Mouse (Mus musculus) left cerebral cortex, postnatal 36 days (tissue): ENCODE data around the gene Cox5a. TPM values are rescaled to one million over a fixed set of nuclear protein-coding genes. Genes with fewer than 3 reads are reported as not detected.

Experiments used
- DNase-seq, 2 experiments: peaks; one replicate each; pipeline ENCODE4 v3.0.0; 2021 to 2022; ENCODE audit warnings: low spot score in 2 of 2, mixed read lengths in 1 of 2
- intact Hi-C: fragments of 180-260 bp; cut with DNase I; formaldehyde crosslinking; loops from one replicate; pipeline ENCODE4 v1.15.1; 2025
- total RNA-seq, 2 experiments: library from RNA; stranded (reverse); gene quantifications; 2 replicates each; pipeline ENCODE4 v1.2.3; 2021

Gene Cox5a
- total RNA-seq, 2 experiments from 2014 or later: 378 to 426 TPM

DNA sequence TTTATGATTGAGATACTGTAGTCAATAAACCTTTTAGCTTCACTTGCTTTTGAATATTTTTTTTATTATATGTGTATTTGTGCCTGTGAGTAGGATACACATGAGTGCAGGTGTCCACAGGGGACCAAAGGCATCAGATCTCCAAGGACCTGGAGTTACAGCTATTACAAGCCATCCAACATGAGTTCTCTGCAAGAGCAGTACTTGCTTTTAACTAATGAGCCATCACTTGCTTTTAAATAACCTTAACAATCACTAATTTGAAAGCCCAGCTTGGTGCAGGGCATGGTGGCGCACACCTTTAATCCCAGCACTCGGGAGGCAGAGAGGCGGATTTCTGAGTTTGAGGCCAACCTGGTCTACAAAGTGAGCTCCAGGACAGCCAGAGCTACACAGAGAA, 33.7 kb downstream of the Cox5a start:
- intact Hi-C loops: no loop called here
- no peak for DNase-seq

DNA sequence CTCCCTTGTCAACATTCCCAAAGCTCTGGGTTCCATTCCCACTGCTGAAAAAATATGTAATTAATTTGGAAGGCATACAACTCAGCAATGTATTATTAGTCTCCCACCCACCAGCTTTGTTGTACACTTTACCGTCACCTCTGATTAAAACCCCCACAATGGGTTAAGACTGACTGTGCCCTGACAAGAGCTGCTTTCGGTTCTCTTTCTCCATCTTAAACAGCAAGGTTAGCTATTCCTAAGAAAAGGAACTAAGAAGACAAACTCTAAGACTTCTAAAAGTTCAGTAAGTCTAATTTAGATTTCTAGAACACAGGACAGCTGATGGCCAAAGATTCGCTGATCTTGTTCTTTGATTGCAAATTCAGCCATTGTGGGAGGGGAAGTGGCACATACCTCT, 36.1 kb downstream of the Cox5a start:
- intact Hi-C loops: no loop called here
- no peak for DNase-seq

- intact Hi-C loops: no loop called here
- no peak for DNase-seq
Observed at GRCm38 (mm10) chr9:57558625-57559024, 37.6 kb downstream of the Cox5a start.

DNA sequence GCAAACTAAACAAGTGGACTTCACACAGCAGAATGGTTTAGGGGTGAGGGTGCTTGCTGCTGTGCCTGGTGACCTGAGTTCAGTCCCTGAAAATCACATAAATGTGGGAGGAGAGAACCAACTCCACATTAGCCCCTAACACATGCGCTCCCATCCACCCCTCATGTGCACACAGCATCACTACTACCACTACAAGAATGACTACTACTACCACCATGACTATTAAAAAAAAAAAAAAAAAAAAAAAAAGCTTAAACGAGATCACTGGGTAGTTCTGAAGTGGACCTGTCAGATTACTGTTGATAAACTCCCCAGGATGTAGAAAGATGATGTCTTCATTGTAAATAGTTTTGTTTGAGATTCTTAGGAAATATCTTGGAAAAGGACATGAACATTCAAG, 38.5 kb downstream of the Cox5a start:
- intact Hi-C loops: no loop called here
- no peak for DNase-seq

DNA sequence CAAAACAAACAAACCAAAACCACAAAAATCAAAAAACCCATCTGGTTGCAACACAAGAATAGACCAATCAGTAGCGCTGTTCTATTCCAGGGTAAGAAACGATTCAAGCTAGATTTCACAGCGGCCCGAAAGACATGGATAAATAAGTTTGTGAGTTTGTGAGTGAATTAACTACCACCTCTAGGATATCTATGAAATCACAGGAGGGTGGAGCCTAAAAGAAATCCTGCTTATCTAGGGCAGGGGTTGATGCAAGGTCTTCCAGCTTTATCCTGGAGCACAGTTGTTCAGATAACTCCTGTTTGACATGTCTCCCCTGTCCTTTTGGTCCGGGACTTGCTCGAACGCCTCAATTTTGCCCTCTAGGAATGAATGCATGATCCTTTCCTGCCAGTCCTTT, 39.2 kb downstream of the Cox5a start:
- intact Hi-C loops: no loop called here
- DNase-seq: no peak

DNA sequence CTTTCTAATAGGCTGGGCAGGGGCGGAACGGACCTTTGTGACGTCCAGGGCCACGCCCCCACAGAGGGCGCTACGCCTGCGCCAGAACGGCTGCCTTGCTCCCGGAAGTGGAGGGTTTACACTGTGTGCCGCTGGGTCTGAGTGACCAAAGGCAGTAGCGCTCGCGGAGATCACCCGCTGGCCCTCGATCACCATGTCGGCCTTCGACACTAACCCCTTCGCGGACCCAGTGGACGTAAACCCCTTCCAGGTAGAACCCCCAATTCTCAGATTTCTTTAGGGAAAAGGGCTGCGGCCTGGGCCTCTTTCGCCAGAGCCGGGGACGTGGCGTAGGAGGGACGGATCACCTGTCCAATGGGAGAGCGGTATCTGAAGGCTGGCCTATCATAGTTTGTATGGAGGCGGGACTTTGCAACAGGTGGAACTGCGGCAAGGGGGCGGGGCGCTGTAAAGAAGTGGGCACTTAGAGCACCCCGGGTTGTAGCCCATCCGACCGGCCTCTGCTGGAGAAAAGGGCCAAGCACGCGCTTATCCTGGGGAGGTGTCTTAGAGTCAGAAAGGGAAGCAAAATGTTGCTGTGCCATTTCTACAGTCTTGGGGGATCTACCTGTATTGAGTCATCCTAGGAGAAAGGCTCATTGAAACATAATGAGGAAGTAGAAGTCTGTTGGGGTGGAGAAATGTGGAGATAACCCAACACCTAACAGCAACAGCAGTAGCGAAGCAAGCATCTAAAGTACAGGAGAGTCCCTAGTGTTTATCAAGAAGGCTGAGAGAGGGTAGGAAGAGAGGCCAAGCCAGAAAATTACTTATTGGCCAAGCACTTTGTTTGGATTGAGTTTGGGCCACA, 40.0 kb downstream of the Cox5a start, which contains the start of gene Scamp2:
Gene Scamp2 (plus strand): TSS at position 83 of the 850 bp plus-strand sequence.
- peak; percentile 96 to 97 for DNase-seq
- intact Hi-C loops: no loop called here

GRCm38 (mm10) chr9:57561711-57562099, 40.6 kb downstream of the Cox5a start:
- no peak for DNase-seq
- intact Hi-C loops: no loop called here

DNA sequence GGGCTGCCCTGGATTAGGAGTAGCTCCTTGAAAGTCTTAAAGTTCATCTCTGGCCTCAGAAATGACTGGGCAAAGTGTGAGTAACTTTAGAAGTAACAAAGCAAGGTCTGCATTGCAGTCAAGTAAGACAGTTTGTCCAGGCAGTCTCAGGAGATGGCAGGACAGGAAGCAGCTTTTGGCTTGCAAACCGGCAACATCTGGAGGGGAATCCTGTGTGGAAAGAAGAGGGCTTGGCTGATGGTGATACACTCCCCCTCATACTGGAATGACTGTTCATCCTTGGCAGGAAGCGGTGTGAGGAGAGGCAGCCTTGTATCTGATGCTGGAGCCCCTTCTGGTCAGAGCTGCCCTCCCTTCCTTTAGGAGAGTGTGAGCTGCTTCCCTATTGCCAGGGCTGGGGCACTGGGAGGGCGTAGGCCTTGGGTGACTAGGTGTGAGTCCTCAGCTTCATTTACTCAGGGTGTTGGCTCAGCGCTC, 41.9 kb downstream of the Cox5a start:
- peak; percentile 45 to 50 for DNase-seq
- intact Hi-C loops: no loop called here

GRCm38 (mm10) chr9:57564609-57565008, 43.5 kb downstream of the Cox5a start:
- DNase-seq: no peak
- intact Hi-C loops: no loop called here

- intact Hi-C loops: no loop called here
- peak; percentile 57 to 62 for DNase-seq
Observed at GRCm38 (mm10) chr9:57565741-57566221, 44.7 kb downstream of the Cox5a start.

- no peak for DNase-seq
- intact Hi-C loops: no loop called here
Observed at GRCm38 (mm10) chr9:57566846-57567245, 45.8 kb downstream of the Cox5a start.

GRCm38 (mm10) chr9:57568500-57568899, 47.4 kb downstream of the Cox5a start:
- intact Hi-C loops: no loop called here
- DNase-seq: no peak

DNA sequence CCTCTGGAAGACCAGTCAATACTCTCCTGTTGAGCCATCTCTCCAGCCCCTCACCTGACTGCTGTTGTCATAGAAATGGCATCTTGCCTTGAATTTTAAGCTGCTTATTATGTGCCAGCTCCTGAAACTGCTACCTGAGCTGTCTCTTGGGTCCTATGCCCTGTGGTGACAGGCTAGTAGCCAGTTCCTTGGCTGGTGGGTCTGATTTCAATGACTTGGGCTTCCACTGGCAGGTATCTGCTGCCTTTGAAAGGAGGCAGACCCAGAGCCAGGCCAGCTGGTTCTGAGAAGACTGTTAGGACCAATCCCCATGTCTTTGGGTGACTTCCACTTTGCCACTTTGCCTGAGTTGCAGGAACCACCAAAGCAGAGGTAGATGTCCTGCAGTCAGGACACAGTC, 53.3 kb downstream of the Cox5a start:
- DNase-seq: no peak
- intact Hi-C loops: no loop called here

- intact Hi-C loops: no loop called here
- DNase-seq: no peak
Observed at GRCm38 (mm10) chr9:57575577-57575976, 54.5 kb downstream of the Cox5a start.

DNA sequence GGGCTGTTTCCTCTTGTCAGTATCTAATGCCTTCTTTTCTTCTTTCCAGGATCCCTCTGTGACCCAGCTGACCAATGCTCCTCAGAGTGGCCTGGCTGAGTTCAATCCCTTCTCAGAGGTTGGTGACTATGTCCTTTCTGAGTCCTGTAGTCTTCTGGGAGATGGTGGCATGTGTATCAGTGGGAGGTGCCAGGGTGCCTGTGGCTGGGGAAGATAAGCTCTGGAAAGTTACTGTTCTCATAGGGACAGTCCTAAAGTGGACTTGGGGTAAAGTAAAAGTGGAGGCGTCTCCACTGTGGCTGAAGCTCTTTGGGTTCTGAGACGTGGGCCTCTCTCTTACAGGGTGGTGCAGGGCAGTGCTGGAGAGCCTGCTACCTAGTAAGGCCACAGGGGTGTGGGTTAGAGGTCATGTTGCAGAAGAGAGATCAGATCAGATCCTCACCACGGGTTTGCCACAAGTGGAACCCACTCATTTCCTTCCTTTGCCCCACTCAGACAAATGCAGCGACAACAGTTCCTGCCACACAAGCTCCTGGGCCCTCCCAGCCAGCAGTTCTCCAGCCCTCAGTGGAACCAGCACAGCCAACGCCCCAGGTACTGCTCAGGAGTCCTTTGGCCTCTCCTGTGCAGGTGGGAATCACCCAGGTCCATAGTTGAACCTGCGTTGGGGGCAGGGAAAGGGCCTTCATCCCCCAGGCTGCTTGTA, 56.2 kb downstream of the Cox5a start:
- DNase-seq: no peak
- intact Hi-C loops: no loop called here

Other genes starting within 250 kb of the Cox5a start
- gene Ppcdc, start 81.2 kb upstream of the Cox5a start, total RNA-seq: 10 to 100 TPM; 13.8 to 16.6 TPM
- gene Scamp5, start 53.2 kb upstream of the Cox5a start, total RNA-seq: 100 to 1,000 TPM; 381 to 434 TPM
- 10 to 100 TPM; 16.4 to 20.3 TPM for gene Rpp25, start 17.2 kb upstream of the Cox5a start, total RNA-seq
- gene Fam219b, start 16.3 kb downstream of the Cox5a start, total RNA-seq: 10 to 100 TPM; 17.3 to 21.5 TPM
- gene Mpi, start 31.5 kb downstream of the Cox5a start, total RNA-seq: 10 to 100 TPM; 63.6 to 66.3 TPM
- 10 to 100 TPM; 18.2 to 24.2 TPM for gene Scamp2, start 39.7 kb downstream of the Cox5a start, total RNA-seq
- gene Ulk3, start 68.2 kb downstream of the Cox5a start, total RNA-seq: 10 to 100 TPM; 23.9 to 38.5 TPM
- gene Cplx3, start 85.0 kb downstream of the Cox5a start, total RNA-seq: 10 to 100 TPM; 16.3 to 27.4 TPM
- not detected for gene Lman1l, start 99.5 kb downstream of the Cox5a start, total RNA-seq
- 10 to 100 TPM; 36.7 to 38.6 TPM for gene Csk, start 132.4 kb downstream of the Cox5a start, total RNA-seq
- gene Cyp1a2, start 162.4 kb downstream of the Cox5a start, total RNA-seq: not detected
- gene Cyp1a1, start 166.7 kb downstream of the Cox5a start, total RNA-seq: under 1 TPM in 1 of 2 experiments, not detected in 1; 0.22 TPM
- gene Edc3, start 187.3 kb downstream of the Cox5a start, total RNA-seq: 10 to 100 TPM; 13.2 to 14.9 TPM
- gene Clk3, start 244.6 kb downstream of the Cox5a start, total RNA-seq: 10 to 100 TPM; 69.2 to 84.8 TPM